Mouse (Mus musculus): ENCODE data around the gene Meioc. TPM values are rescaled to one million over a fixed set of nuclear protein-coding genes. Genes with fewer than 3 reads are reported as not detected.

Gene Meioc
- total RNA-seq, 1 experiment: 9.8 TPM

- in situ Hi-C loops (cut with MboI; ENCODE audit: low sequenced_read_pairs in 2 of 2, unreplicated experiment in 2 of 2): no loop called here
- Histone ChIP-seq H3K9me3 (ENCODE audit: control insufficient read depth, insufficient read depth, low read depth, low read length) (no peaks in the 10 kb centered on the region), H3K4me3 (ENCODE audit: insufficient read depth in 1 of 2, low read depth in 1 of 2, low read length in 2 of 2, poor library complexity in 1 of 2, severe bottlenecking in 1 of 2) (no peak overlapping the region), H3K27ac (ENCODE audit: insufficient read depth, low read depth, low read length, poor library complexity, severe bottlenecking) (no peak overlapping the region), H3K36me3 (ENCODE audit: control insufficient read depth, insufficient read depth, low read length, poor library complexity, severe bottlenecking) (no peaks in the 10 kb centered on the region), H3K9ac (ENCODE audit: insufficient read depth, low read depth, low read length, poor library complexity, severe bottlenecking) (no peak overlapping the region), H3K4me1 (ENCODE audit: control insufficient read depth in 2 of 2, insufficient read depth in 2 of 2, low read length in 2 of 2, poor library complexity in 1 of 2) (no peaks in the 10 kb centered on the region)
- TF ChIP-seq HCFC1 (IDR thresholded peaks at IDR 0.05; ENCODE audit: borderline replicate concordance, insufficient read depth, low read length) (no peak), ZNF384 (IDR thresholded peaks at IDR 0.05; ENCODE audit: low read depth, low read length) (no peak), MAFK (IDR thresholded peaks at IDR 0.05; ENCODE audit: insufficient read depth, low read depth, low read length) (no peak), ZC3H11A (IDR thresholded peaks at IDR 0.05; ENCODE audit: borderline replicate concordance, low read depth, low read length) (no peak), CHD2 (IDR thresholded peaks at IDR 0.05; ENCODE audit: low read depth, low read length) (no peak)
- DNase-seq (ENCODE audit: low read depth, low spot score): no peak
These were observed 52.6 kb downstream of the Meioc start for GRCm38 (mm10) chr11:102716135-102716534.

- in situ Hi-C loops (cut with MboI; ENCODE audit: low sequenced_read_pairs in 2 of 2, unreplicated experiment in 2 of 2): no loop called here
- Histone ChIP-seq H3K27ac (ENCODE audit: insufficient read depth, low read depth, low read length, poor library complexity, severe bottlenecking) (no peak overlapping the region), H3K36me3 (ENCODE audit: control insufficient read depth, insufficient read depth, low read length, poor library complexity, severe bottlenecking) (no peaks in the 10 kb centered on the region), H3K4me1 (ENCODE audit: control insufficient read depth in 2 of 2, insufficient read depth in 2 of 2, low read length in 2 of 2, poor library complexity in 1 of 2) (no peaks in the 10 kb centered on the region), H3K4me3 (ENCODE audit: insufficient read depth in 1 of 2, low read depth in 1 of 2, low read length in 2 of 2, poor library complexity in 1 of 2, severe bottlenecking in 1 of 2) (no peak overlapping the region), H3K9me3 (ENCODE audit: control insufficient read depth, insufficient read depth, low read depth, low read length) (no peaks in the 10 kb centered on the region), H3K9ac (ENCODE audit: insufficient read depth, low read depth, low read length, poor library complexity, severe bottlenecking) (no peak overlapping the region)
- TF ChIP-seq MAFK (IDR thresholded peaks at IDR 0.05; ENCODE audit: insufficient read depth, low read depth, low read length): no peak
- no peak for DNase-seq (ENCODE audit: low read depth, low spot score)
These were observed 62.1 kb downstream of the Meioc start for GRCm38 (mm10) chr11:102725574-102725973.

GRCm38 (mm10) chr11:102728614-102729013 lies 65.1 kb downstream of the Meioc start:
- Histone ChIP-seq H3K9me3 (ENCODE audit: control insufficient read depth, insufficient read depth, low read depth, low read length) (no peaks in the 10 kb centered on the region), H3K9ac (ENCODE audit: insufficient read depth, low read depth, low read length, poor library complexity, severe bottlenecking) (no peak overlapping the region), H3K36me3 (ENCODE audit: control insufficient read depth, insufficient read depth, low read length, poor library complexity, severe bottlenecking) (no peaks in the 10 kb centered on the region), H3K4me1 (ENCODE audit: control insufficient read depth in 2 of 2, insufficient read depth in 2 of 2, low read length in 2 of 2, poor library complexity in 1 of 2) (no peaks in the 10 kb centered on the region), H3K27ac (ENCODE audit: insufficient read depth, low read depth, low read length, poor library complexity, severe bottlenecking) (no peak overlapping the region), H3K4me3 (ENCODE audit: insufficient read depth in 1 of 2, low read depth in 1 of 2, low read length in 2 of 2, poor library complexity in 1 of 2, severe bottlenecking in 1 of 2) (no peak overlapping the region)
- DNase-seq (ENCODE audit: low read depth, low spot score): peak; percentile 62
- in situ Hi-C loops (cut with MboI; ENCODE audit: low sequenced_read_pairs in 2 of 2, unreplicated experiment in 2 of 2): no loop called here
- TF ChIP-seq MAFK (IDR thresholded peaks at IDR 0.05; ENCODE audit: insufficient read depth, low read depth, low read length) (no peak), CHD2 (IDR thresholded peaks at IDR 0.05; ENCODE audit: low read depth, low read length) (no peak), ZNF384 (IDR thresholded peaks at IDR 0.05; ENCODE audit: low read depth, low read length) (no peak), ZC3H11A (IDR thresholded peaks at IDR 0.05; ENCODE audit: borderline replicate concordance, low read depth, low read length) (no peak), HCFC1 (IDR thresholded peaks at IDR 0.05; ENCODE audit: borderline replicate concordance, insufficient read depth, low read length) (no peak)

GRCm38 (mm10) chr11:102729835-102730234 lies 66.3 kb downstream of the Meioc start:
- no peaks in the 10 kb centered on the region for H3K9me3 ChIP-seq (ENCODE audit: control insufficient read depth, insufficient read depth, low read depth, low read length)
- H3K27ac ChIP-seq (ENCODE audit: insufficient read depth, low read depth, low read length, poor library complexity, severe bottlenecking): no peak overlapping the region
- in situ Hi-C loops (cut with MboI; ENCODE audit: low sequenced_read_pairs in 2 of 2, unreplicated experiment in 2 of 2): no loop called here
- no peaks in the 10 kb centered on the region for H3K36me3 ChIP-seq (ENCODE audit: control insufficient read depth, insufficient read depth, low read length, poor library complexity, severe bottlenecking)
- H3K4me1 ChIP-seq (ENCODE audit: control insufficient read depth in 2 of 2, insufficient read depth in 2 of 2, low read length in 2 of 2, poor library complexity in 1 of 2): no peaks in the 10 kb centered on the region
- H3K4me3 ChIP-seq (ENCODE audit: insufficient read depth in 1 of 2, low read depth in 1 of 2, low read length in 2 of 2, poor library complexity in 1 of 2, severe bottlenecking in 1 of 2): no peak overlapping the region
- TF ChIP-seq ZNF384 (IDR thresholded peaks at IDR 0.05; ENCODE audit: low read depth, low read length) (no peak), ZC3H11A (IDR thresholded peaks at IDR 0.05; ENCODE audit: borderline replicate concordance, low read depth, low read length) (no peak), MAFK (IDR thresholded peaks at IDR 0.05; ENCODE audit: insufficient read depth, low read depth, low read length) (no peak), CHD2 (IDR thresholded peaks at IDR 0.05; ENCODE audit: low read depth, low read length) (no peak), HCFC1 (IDR thresholded peaks at IDR 0.05; ENCODE audit: borderline replicate concordance, insufficient read depth, low read length) (no peak)
- no peak overlapping the region for H3K9ac ChIP-seq (ENCODE audit: insufficient read depth, low read depth, low read length, poor library complexity, severe bottlenecking)
- no peak for DNase-seq (ENCODE audit: low read depth, low spot score)

GRCm38 (mm10) chr11:102731366-102731765 lies 67.8 kb downstream of the Meioc start:
- Histone ChIP-seq H3K9me3 (ENCODE audit: control insufficient read depth, insufficient read depth, low read depth, low read length) (no peaks in the 10 kb centered on the region), H3K4me3 (ENCODE audit: insufficient read depth in 1 of 2, low read depth in 1 of 2, low read length in 2 of 2, poor library complexity in 1 of 2, severe bottlenecking in 1 of 2) (no peak overlapping the region), H3K4me1 (ENCODE audit: control insufficient read depth in 2 of 2, insufficient read depth in 2 of 2, low read length in 2 of 2, poor library complexity in 1 of 2) (no peaks in the 10 kb centered on the region), H3K27ac (ENCODE audit: insufficient read depth, low read depth, low read length, poor library complexity, severe bottlenecking) (no peak overlapping the region), H3K9ac (ENCODE audit: insufficient read depth, low read depth, low read length, poor library complexity, severe bottlenecking) (no peak overlapping the region), H3K36me3 (ENCODE audit: control insufficient read depth, insufficient read depth, low read length, poor library complexity, severe bottlenecking) (no peaks in the 10 kb centered on the region)
- in situ Hi-C loops (cut with MboI; ENCODE audit: low sequenced_read_pairs in 2 of 2, unreplicated experiment in 2 of 2): no loop called here
- no peak for TF ChIP-seq ZNF384 (IDR thresholded peaks at IDR 0.05; ENCODE audit: low read depth, low read length)
- no peak for TF ChIP-seq MAFK (IDR thresholded peaks at IDR 0.05; ENCODE audit: insufficient read depth, low read depth, low read length)
- TF ChIP-seq ZC3H11A (IDR thresholded peaks at IDR 0.05; ENCODE audit: borderline replicate concordance, low read depth, low read length): no peak
- TF ChIP-seq HCFC1 (IDR thresholded peaks at IDR 0.05; ENCODE audit: borderline replicate concordance, insufficient read depth, low read length): no peak
- TF ChIP-seq CHD2 (IDR thresholded peaks at IDR 0.05; ENCODE audit: low read depth, low read length): no peak
- no peak for DNase-seq (ENCODE audit: low read depth, low spot score)

Other genes with a start within 250 kb of the Meioc start
- 81.5 and 154 TPM in 2 replicates for gene Grn, start 233.4 kb upstream of the Meioc start, total RNA-seq (2012; rRNA removed)
- 6.7 and 13.1 TPM in 2 replicates for gene Fam171a2, start 216.0 kb upstream of the Meioc start, total RNA-seq (2012; rRNA removed)
- gene Itga2b, start 193.6 kb upstream of the Meioc start, total RNA-seq (2012; rRNA removed): 6.6 and 7.8 TPM in 2 replicates
- gene Gpatch8, start 107.3 kb upstream of the Meioc start, total RNA-seq (2012; rRNA removed): 22.5 and 22.9 TPM in 2 replicates
- 5.2 and 7.5 TPM in 2 replicates for gene Gm11627, start 84.3 kb upstream of the Meioc start, total RNA-seq (2012; rRNA removed)
- gene Fzd2, start 59.3 kb upstream of the Meioc start, total RNA-seq (2012; rRNA removed): 26.4 and 27.9 TPM in 2 replicates
- 40.5 and 53.7 TPM in 2 replicates for gene Ccdc43, start 34.1 kb downstream of the Meioc start, total RNA-seq (2012; rRNA removed)
- gene Adam11, start 97.7 kb downstream of the Meioc start, total RNA-seq (2012; rRNA removed): 1.7 and 2.5 TPM in 2 replicates
- 74.8 and 77.1 TPM in 2 replicates for gene Gjc1, start 156.0 kb downstream of the Meioc start, total RNA-seq (2012; rRNA removed)
- 1.0 TPM in 1 of 2 replicates, not detected in the other for gene Higd1b, start 172.1 kb downstream of the Meioc start, total RNA-seq (2012; rRNA removed)
- gene Eftud2, start 217.3 kb downstream of the Meioc start, total RNA-seq (2012; rRNA removed): 161 and 198 TPM in 2 replicates
- 0.48 and 1.1 TPM in 2 replicates for gene Ccdc103, start 217.5 kb downstream of the Meioc start, total RNA-seq (2012; rRNA removed)
- not detected in 2 replicates for gene Fam187a, start 221.5 kb downstream of the Meioc start, total RNA-seq (2012; rRNA removed)
- 0.36 and 0.42 TPM in 2 replicates for gene Gfap, start 237.2 kb downstream of the Meioc start, total RNA-seq (2012; rRNA removed)